Mouse (Mus musculus) hindbrain, embryonic 15.5 days (tissue): ENCODE measurements around the gene Sorbs2. TPM values are rescaled to one million over a fixed set of nuclear protein-coding genes. Genes with fewer than 3 reads are reported as not detected.

Experiments
- ATAC-seq: fragments of 200-750 bp; cut with Nextera tagmentation; 2 replicates; pipeline ENCODE4 v1.8.0; 2017; ENCODE audit warnings: low read depth, moderate number of reproducible peaks, moderate TSS enrichment; ENCODE audit not compliant: low FRiP score
- H3K27ac ChIP-seq: fragments of 300-500 bp; sonication (generic); replicated peaks from 2 replicates; pipeline ENCODE4 v1.5.1; 2015; ENCODE audit warnings: mild to moderate bottlenecking, inconsistent platforms
- H3K27me3 ChIP-seq: fragments of 300-500 bp; sonication (generic); 2 replicates; pipeline ENCODE4 v1.6.1; 2015; ENCODE audit warnings: control low read depth, inconsistent platforms
- H3K36me3 ChIP-seq: fragments of 300-500 bp; sonication (generic); 2 replicates; pipeline ENCODE4 v1.6.1; 2015; ENCODE audit warnings: control low read depth, inconsistent platforms
- H3K4me1 ChIP-seq: fragments of 300-500 bp; sonication (generic); replicated peaks from 2 replicates; pipeline ENCODE4 v1.6.1; 2015; ENCODE audit warnings: control low read depth, inconsistent platforms
- H3K4me2 ChIP-seq: fragments of 300-500 bp; sonication (generic); 2 replicates; pipeline ENCODE4 v1.6.1; 2015; ENCODE audit warnings: moderate library complexity, mild to moderate bottlenecking, inconsistent platforms
- H3K4me3 ChIP-seq: fragments of 300-500 bp; sonication (generic); 2 replicates; pipeline ENCODE4 v1.5.1; 2015; ENCODE audit warnings: mild to moderate bottlenecking, inconsistent platforms
- H3K9ac ChIP-seq: fragments of 300-500 bp; sonication (generic); 2 replicates; pipeline ENCODE4 v1.6.1; 2015; ENCODE audit warnings: inconsistent platforms
- H3K9me3 ChIP-seq: fragments of 300-500 bp; sonication (generic); 2 replicates; pipeline ENCODE4 v1.6.1; 2016; ENCODE audit warnings: control low read depth, inconsistent platforms
- WGBS: fragments of 180-500 bp; shearing (Covaris S2); methylation state at CpG from one replicate; pipeline ENCODE4 v1.1.7; 2015; 5-methylcytosine and 5-hydroxymethylcytosine counted together
- polyA plus RNA-seq: library from polyadenylated mRNA; unstranded; fragments of >200 nt; fragmentation: Nextera tagmentation; extraction: Ambion mirVana; gene quantifications from 2 replicates; pipeline ENCODE4 v1.2.1, GENCODE M21; 2015

The Sorbs2 gene
- polyA plus RNA-seq, 1 experiment from 2014 or later: 54.5 TPM

DNA sequence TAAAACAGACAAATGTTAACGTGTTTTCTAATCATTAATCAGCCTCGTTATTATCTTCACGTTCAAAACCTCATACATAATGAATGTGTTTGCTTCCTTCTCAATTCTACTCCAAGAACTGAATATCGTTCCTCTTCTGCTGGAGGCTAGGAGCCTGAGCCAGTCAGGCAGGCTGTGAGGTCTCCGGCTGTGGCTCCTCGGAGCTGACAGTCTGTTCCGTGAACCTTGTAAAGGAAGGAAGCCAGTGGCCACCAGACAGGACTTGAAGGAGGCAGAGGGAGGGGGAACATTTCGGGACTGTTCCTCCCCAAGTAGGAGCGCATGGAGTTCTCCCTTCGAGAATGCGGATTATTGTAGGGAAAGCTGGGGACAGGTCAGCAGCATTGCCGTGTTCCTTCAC, 153.0 kb downstream of the Sorbs2 start:
- peaks cover 6% of the 10 kb centered on the region; the same call in 1 of the 2 replicates for H3K36me3 ChIP-seq
- no peaks in the 10 kb centered on the region; the same call in 1 of the 2 replicates for H3K4me1 ChIP-seq
- ATAC-seq: no peak
- no peak overlapping the region for H3K27ac ChIP-seq
- H3K4me2 ChIP-seq: no peak overlapping the region
- no peak overlapping the region for H3K4me3 ChIP-seq
- no peaks in the 10 kb centered on the region for H3K27me3 ChIP-seq
- WGBS: 71% methylated on average over 12 of the region's 12 CpGs
- H3K9ac ChIP-seq: no peak overlapping the region
- H3K9me3 ChIP-seq: no peaks in the 10 kb centered on the region

DNA sequence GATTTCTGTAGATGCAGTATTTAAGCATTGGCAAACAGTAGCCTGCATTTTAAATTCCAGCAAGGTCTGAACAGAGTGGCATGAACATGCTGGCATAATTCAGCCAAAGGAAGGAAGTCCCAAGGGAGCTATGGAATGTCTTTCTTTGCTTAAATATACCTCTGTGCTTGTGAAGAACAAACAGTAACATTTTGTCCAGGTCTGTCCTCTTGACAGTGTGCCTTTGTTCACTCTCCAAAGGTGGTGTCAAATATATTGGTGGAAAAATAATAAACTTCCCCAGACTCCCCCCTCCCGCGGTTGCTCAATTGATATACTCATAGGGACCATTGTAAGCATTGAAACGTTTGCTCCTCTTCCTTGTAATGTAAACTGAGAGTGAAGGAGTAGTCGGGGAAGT, 154.0 kb downstream of the Sorbs2 start:
- Histone ChIP-seq H3K4me1 (no peaks in the 10 kb centered on the region; the same call in 1 of the 2 replicates), H3K4me2 (no peak overlapping the region), H3K4me3 (no peak overlapping the region), H3K9ac (no peak overlapping the region), H3K27me3 (no peaks in the 10 kb centered on the region), H3K27ac (no peak overlapping the region), H3K36me3 (peaks cover 6% of the 10 kb centered on the region; the same call in 1 of the 2 replicates), H3K9me3 (no peaks in the 10 kb centered on the region)
- ATAC-seq: no peak
- 59% methylated on average over 4 of the region's 4 CpGs for WGBS

- 84% methylated on average over 7 of the region's 7 CpGs for WGBS
- no peak overlapping the region for H3K4me2 ChIP-seq
- 0 out of 2 replicates have a peak, but pooled peaks cover 3% of the 10 kb centered on the region for H3K36me3 ChIP-seq
- no peaks in the 10 kb centered on the region for H3K9me3 ChIP-seq
- H3K4me3 ChIP-seq: no peak overlapping the region
- ATAC-seq: no peak
- H3K9ac ChIP-seq: no peak overlapping the region
- no peaks in the 10 kb centered on the region for H3K27me3 ChIP-seq
- no peaks in the 10 kb centered on the region for H3K4me1 ChIP-seq
- H3K27ac ChIP-seq: no peak overlapping the region
Measured at GRCm38 (mm10) chr8:45666221-45666620, 158.6 kb downstream of the Sorbs2 start.

DNA sequence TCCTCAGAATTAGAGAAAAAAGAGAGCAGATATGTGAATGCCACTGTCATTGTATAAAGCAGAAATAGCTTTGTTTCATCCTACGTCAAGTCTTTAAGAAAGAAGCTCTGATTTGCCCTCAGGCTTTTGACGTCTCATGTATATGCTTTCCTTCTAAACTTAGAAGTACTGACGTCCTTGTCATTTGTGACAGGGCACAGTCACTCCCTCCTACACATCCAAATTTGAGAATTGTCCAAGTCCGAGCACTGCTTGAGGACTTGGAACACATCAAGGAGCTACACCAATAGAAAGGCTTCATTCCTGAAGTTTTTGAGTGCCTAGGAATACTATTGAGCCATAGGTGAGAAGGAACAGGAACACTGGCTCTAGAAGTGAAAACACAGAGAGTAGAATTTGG, 165.6 kb downstream of the Sorbs2 start:
- H3K4me3 ChIP-seq: no peak overlapping the region
- no peak overlapping the region for H3K9ac ChIP-seq
- ATAC-seq: no peak
- H3K27ac ChIP-seq: no peak overlapping the region
- H3K27me3 ChIP-seq: no peaks in the 10 kb centered on the region
- H3K9me3 ChIP-seq: no peaks in the 10 kb centered on the region
- WGBS: 83% methylated on average over 4 of the region's 4 CpGs
- H3K4me1 ChIP-seq: peaks cover 13% of the 10 kb centered on the region
- no peak overlapping the region for H3K4me2 ChIP-seq
- H3K36me3 ChIP-seq: no peaks in the 10 kb centered on the region

GRCm38 (mm10) chr8:45675821-45676279, 168.3 kb downstream of the Sorbs2 start:
- Histone ChIP-seq H3K4me1 (peaks cover 13% of the 10 kb centered on the region), H3K36me3 (no peaks in the 10 kb centered on the region), H3K9me3 (no peaks in the 10 kb centered on the region), H3K4me3 (no peak overlapping the region), H3K4me2 (no peak overlapping the region), H3K9ac (no peak overlapping the region), H3K27me3 (no peaks in the 10 kb centered on the region), H3K27ac (peak overlapping the region; percentile 36; the same call in 1 of the 2 replicates)
- ATAC-seq: peak; percentile 67
- WGBS: 25% methylated on average over 6 of the region's 6 CpGs

- WGBS: 23% methylated on average over 10 of the region's 10 CpGs
- H3K4me2 ChIP-seq: no peak overlapping the region
- H3K4me1 ChIP-seq: peaks cover 13% of the 10 kb centered on the region
- no peak overlapping the region for H3K4me3 ChIP-seq
- no peak overlapping the region for H3K9ac ChIP-seq
- no peaks in the 10 kb centered on the region for H3K36me3 ChIP-seq
- no peaks in the 10 kb centered on the region for H3K27me3 ChIP-seq
- no peaks in the 10 kb centered on the region for H3K9me3 ChIP-seq
- no peak for ATAC-seq
- no peak overlapping the region for H3K27ac ChIP-seq
Measured at GRCm38 (mm10) chr8:45677114-45677853, 169.7 kb downstream of the Sorbs2 start.

- H3K9me3 ChIP-seq: no peaks in the 10 kb centered on the region
- ATAC-seq: no peak
- H3K27me3 ChIP-seq: no peaks in the 10 kb centered on the region
- H3K27ac ChIP-seq: no peak overlapping the region
- no peak overlapping the region for H3K4me2 ChIP-seq
- WGBS: 45% methylated on average over 3 of the region's 3 CpGs
- no peak overlapping the region for H3K4me3 ChIP-seq
- H3K9ac ChIP-seq: no peak overlapping the region
- H3K4me1 ChIP-seq: peaks cover 13% of the 10 kb centered on the region
- H3K36me3 ChIP-seq: no peaks in the 10 kb centered on the region
Measured at GRCm38 (mm10) chr8:45677854-45678241, 170.3 kb downstream of the Sorbs2 start.

DNA sequence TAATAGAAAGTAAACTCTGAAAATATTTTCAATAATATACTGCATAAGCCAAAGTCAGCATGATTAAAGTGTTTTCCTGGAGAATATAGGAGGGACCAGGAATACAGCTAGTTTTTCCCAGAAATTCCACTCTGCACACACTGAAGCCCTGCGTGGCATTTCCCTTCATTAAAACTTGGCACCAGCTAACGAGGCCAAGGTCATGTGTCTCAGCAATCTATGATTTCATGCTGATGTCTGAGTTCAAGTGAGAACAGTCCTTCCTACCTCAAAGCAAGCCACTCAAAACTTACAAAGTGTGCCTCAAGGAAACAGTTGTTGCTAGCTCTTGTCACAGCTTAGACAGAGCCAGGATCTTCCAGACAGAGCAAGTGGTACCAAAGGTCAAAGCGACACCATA, 173.6 kb downstream of the Sorbs2 start:
- no peaks in the 10 kb centered on the region for H3K9me3 ChIP-seq
- WGBS: 72% methylated on average over 3 of the region's 3 CpGs
- H3K27me3 ChIP-seq: no peaks in the 10 kb centered on the region
- H3K9ac ChIP-seq: no peak overlapping the region
- H3K27ac ChIP-seq: no peak overlapping the region
- ATAC-seq: no peak
- H3K4me2 ChIP-seq: no peak overlapping the region
- H3K4me3 ChIP-seq: no peak overlapping the region
- H3K4me1 ChIP-seq: peaks cover 8% of the 10 kb centered on the region; the same call in 1 of the 2 replicates
- no peaks in the 10 kb centered on the region for H3K36me3 ChIP-seq

DNA sequence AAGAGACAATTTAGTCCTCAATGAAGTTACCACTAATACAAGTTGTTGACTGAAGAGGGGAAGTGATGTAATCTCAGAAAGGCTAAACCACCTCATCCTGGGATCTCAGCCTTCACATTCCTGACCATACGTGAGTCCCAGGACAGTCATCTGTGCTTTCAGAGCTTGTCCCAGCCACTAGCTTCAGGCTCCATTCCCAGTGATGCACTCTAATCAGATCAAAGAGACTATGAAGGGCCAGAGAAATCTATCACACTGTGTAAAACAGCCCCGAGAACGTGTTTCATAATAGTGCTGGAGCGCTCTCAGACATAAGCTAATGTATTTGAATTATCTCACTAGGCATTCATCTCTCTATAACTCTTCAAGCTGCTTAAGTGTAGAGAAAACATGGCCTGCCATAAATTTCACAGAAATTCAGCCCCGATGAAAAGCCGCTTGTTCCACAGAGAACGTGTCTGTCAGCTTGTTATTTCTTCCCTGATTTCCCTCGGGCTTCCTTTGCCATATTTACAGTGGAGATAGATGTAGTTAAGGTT, 175.3 kb downstream of the Sorbs2 start:
- no peak overlapping the region for H3K4me2 ChIP-seq
- H3K9ac ChIP-seq: no peak overlapping the region
- peak; percentile 32; the same call in 1 of the 2 replicates for ATAC-seq
- no peak overlapping the region for H3K27ac ChIP-seq
- H3K4me1 ChIP-seq: peaks cover 3% of the 10 kb centered on the region; the same call in 1 of the 2 replicates
- H3K27me3 ChIP-seq: no peaks in the 10 kb centered on the region
- H3K36me3 ChIP-seq: no peaks in the 10 kb centered on the region
- WGBS: 60% methylated on average over 8 of the region's 8 CpGs
- no peak overlapping the region for H3K4me3 ChIP-seq
- H3K9me3 ChIP-seq: no peaks in the 10 kb centered on the region

- ATAC-seq: peak; percentile 39; the same call in 1 of the 2 replicates
- Histone ChIP-seq H3K27ac (peak overlapping the region; percentile 15; the same call in 1 of the 2 replicates), H3K4me2 (0 out of 2 replicates have a peak overlapping the region, but pooled peaks have one; percentile 2)
Measured at GRCm38 (mm10) chr8:45687942-45688695, 180.5 kb downstream of the Sorbs2 start.

DNA sequence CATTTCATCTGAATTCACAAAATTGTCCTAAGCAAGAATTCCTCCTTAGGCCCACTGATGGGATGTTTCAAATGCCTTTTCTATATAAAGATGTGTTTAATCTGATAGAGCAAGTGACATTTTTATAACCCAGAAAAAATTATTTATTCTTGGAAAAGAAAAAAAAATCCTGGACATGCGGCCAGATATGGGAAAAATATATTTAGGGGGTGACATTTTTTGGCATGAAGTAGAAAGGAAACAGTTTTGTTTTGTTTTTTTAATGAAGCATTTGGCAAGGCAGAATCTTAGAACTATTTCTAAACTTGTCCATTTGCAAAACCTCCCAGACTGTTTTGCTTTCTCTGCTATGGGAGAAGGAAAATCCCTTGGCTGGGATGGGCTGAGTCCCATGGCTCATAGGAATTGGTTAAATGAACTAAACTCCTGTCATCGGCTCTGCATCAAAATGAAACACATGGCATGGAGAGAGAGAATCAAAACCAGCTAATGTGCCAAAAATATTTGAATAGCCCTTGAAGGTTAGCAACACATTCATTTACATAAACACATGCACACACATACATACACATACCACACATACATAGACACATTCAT, 182.1 kb downstream of the Sorbs2 start:
- H3K4me2 ChIP-seq: no peak overlapping the region
- no peaks in the 10 kb centered on the region for H3K36me3 ChIP-seq
- H3K9ac ChIP-seq: no peak overlapping the region
- no peak for ATAC-seq
- WGBS: 60% methylated on average over 2 of the region's 2 CpGs
- H3K27me3 ChIP-seq: no peaks in the 10 kb centered on the region
- no peak overlapping the region for H3K27ac ChIP-seq
- no peaks in the 10 kb centered on the region for H3K9me3 ChIP-seq
- H3K4me3 ChIP-seq: no peak overlapping the region
- H3K4me1 ChIP-seq: peaks cover 16% of the 10 kb centered on the region; the same call in 1 of the 2 replicates

More at GRCm38 (mm10) chr8:45687942-45688695, 180.5 kb downstream of the Sorbs2 start:
- Histone ChIP-seq H3K4me1 (peaks cover 19% of the 10 kb centered on the region; the same call in 1 of the 2 replicates), H3K36me3 (no peaks in the 10 kb centered on the region), H3K9ac (no peak overlapping the region), H3K9me3 (no peaks in the 10 kb centered on the region), H3K4me3 (no peak overlapping the region), H3K27me3 (no peaks in the 10 kb centered on the region)
- 34% methylated on average over 12 of the region's 12 CpGs for WGBS
